17 mouse cellular contexts compared by ENCODE assay signal in genomic region chr14:78748692-78749091, GRCm38 (mm10).
"Had no signal": no experiment of that assay in that cellular context is flagged by ENCODE, and none has a peak within 500 bp of the region (broad histone marks: within the 10 kb centered on the region; RNA-seq: fewer than 3 reads in every experiment).

No protein-coding gene starts in this region.

- H3K4me3 ChIP-seq: limb, embryonic 10.5 days; limb, embryonic 13.5 days; liver, embryonic 12.5 days; liver, embryonic 15.5 days; lung, embryonic 15.5 days; neural tube, embryonic 12.5 days; neural tube, embryonic 15.5 days; stomach, embryonic 15.5 days had no signal

- H3K4me1 ChIP-seq: limb, embryonic 10.5 days; limb, embryonic 13.5 days; liver, embryonic 12.5 days; liver, embryonic 15.5 days; lung, embryonic 15.5 days; neural tube, embryonic 12.5 days; neural tube, embryonic 15.5 days; stomach, embryonic 15.5 days had no signal

- DNase-seq: kidney, adult 18-20 months; kidney, adult 9 months; kidney, postnatal 14 days; lung, adult 18-20 months; lung, postnatal 4 days; midbrain, embryonic 14.5 days; right cerebral cortex, adult 18-20 months; right cerebral cortex, postnatal 25 days; thymus, postnatal 14 days had no signal

- H3K27ac ChIP-seq: limb, embryonic 10.5 days; limb, embryonic 13.5 days; liver, embryonic 12.5 days; liver, embryonic 15.5 days; lung, embryonic 15.5 days; neural tube, embryonic 12.5 days; neural tube, embryonic 15.5 days; stomach, embryonic 15.5 days had no signal
